Mouse (Mus musculus): ENCODE results near the gene Fubp3. TPM values are rescaled to one million over a fixed set of nuclear protein-coding genes. Genes with fewer than 3 reads are reported as not detected.

Fubp3 gene
- total RNA-seq, 2 experiments from 2014 or later = 52.6 to 56.6 TPM

GRCm38 (mm10) chr2:31619208-31619607 lies 46.8 kb downstream of the Fubp3 start:
- no peak for DNase-seq

GRCm38 (mm10) chr2:31633531-31633930 lies 61.1 kb downstream of the Fubp3 start:
- DNase-seq = no peak

GRCm38 (mm10) chr2:31635281-31636137 lies 63.1 kb downstream of the Fubp3 start:
- no peak for DNase-seq

GRCm38 (mm10) chr2:31636138-31636741 lies 63.8 kb downstream of the Fubp3 start:
- no peak for DNase-seq

- DNase-seq = no peak
These were observed 64.3 kb downstream of the Fubp3 start for GRCm38 (mm10) chr2:31636742-31637141.

- DNase-seq = no peak
These were observed 64.9 kb downstream of the Fubp3 start for GRCm38 (mm10) chr2:31637311-31637710.

- DNase-seq = peak; percentile 76
These were observed 65.4 kb downstream of the Fubp3 start for GRCm38 (mm10) chr2:31637807-31638206.

- no peak for DNase-seq
These were observed 66.4 kb downstream of the Fubp3 start for GRCm38 (mm10) chr2:31638581-31639465.

- DNase-seq = no peak
These were observed 67.0 kb downstream of the Fubp3 start for GRCm38 (mm10) chr2:31639466-31639760.

GRCm38 (mm10) chr2:31639901-31640608 lies 67.6 kb downstream of the Fubp3 start, which contains the start of gene Prdm12:
TSS of gene Prdm12 (plus strand) at chr2:31640037.
- DNase-seq = no peak

GRCm38 (mm10) chr2:31640609-31641507 lies 68.4 kb downstream of the Fubp3 start:
- DNase-seq = no peak

- no peak for DNase-seq
These were observed 69.0 kb downstream of the Fubp3 start for GRCm38 (mm10) chr2:31641508-31641830.

GRCm38 (mm10) chr2:31641929-31642328 lies 69.5 kb downstream of the Fubp3 start:
- DNase-seq = no peak

GRCm38 (mm10) chr2:31653971-31654853 lies 81.8 kb downstream of the Fubp3 start:
- no peak for DNase-seq

GRCm38 (mm10) chr2:31654854-31655559 lies 82.6 kb downstream of the Fubp3 start:
- peak; percentile 70 for DNase-seq

- DNase-seq = no peak
These were observed 83.9 kb downstream of the Fubp3 start for GRCm38 (mm10) chr2:31656374-31656773.

GRCm38 (mm10) chr2:31662939-31663803 lies 90.7 kb downstream of the Fubp3 start:
- no peak for DNase-seq

- no peak for DNase-seq
These were observed 91.3 kb downstream of the Fubp3 start for GRCm38 (mm10) chr2:31663804-31664180.

Data from adrenal gland, postnatal 10 days (tissue).